Mouse (Mus musculus) testis, adult 2 months (tissue): ENCODE results near the gene March7.

Experiments
- CTCF ChIP-seq: fragments of 200-500 bp; IDR thresholded peaks from 2 replicates; pipeline ENCODE4 v1.5.1; 2012; ENCODE audit warnings: low read depth, mild to moderate bottlenecking, inconsistent platforms, low read length, moderate library complexity; ENCODE audit not compliant: control insufficient read depth, insufficient read depth, insufficient replicate concordance
- POLR2A ChIP-seq: fragments of 200-500 bp; IDR thresholded peaks from 2 replicates; pipeline ENCODE4 v1.6.1; 2012; ENCODE audit warnings: low read depth, mild to moderate bottlenecking, inconsistent platforms, low read length, moderate library complexity; ENCODE audit not compliant: control insufficient read depth

GRCm38 (mm10) chr2:60260621-60261350 lies 51.1 kb downstream of the March7 start:
- no peak for TF ChIP-seq CTCF
- no peak for TF ChIP-seq POLR2A
